20 mouse cellular contexts compared by ENCODE assay signal in genomic region chr12:99719777-99720176, GRCm38 (mm10).
DNase-seq lines count a peak whose midpoint lies in the region; TF ChIP-seq lines count a peak whose summit lies in the region.
"Had no signal": no experiment of that assay in that cellular context is flagged by ENCODE, and none has a peak within 500 bp of the region (broad histone marks: within the 10 kb centered on the region; RNA-seq: fewer than 3 reads in every experiment).

No protein-coding gene starts in this region.

- no peak overlapping the region for H3K4me3 ChIP-seq in heart, embryonic 10.5 days
- no peak overlapping the region for H3K4me3 ChIP-seq in thymus, adult 2 months (ENCODE audit: control insufficient read depth, insufficient read depth, low read length)
- H3K4me3 ChIP-seq: embryonic facial prominence, embryonic 12.5 days; forebrain, embryonic 15.5 days; heart, embryonic 13.5 days; hindbrain, embryonic 12.5 days had no signal

- TF ChIP-seq POLR2A in thymus, adult 2 months (IDR thresholded peaks at IDR 0.05; ENCODE audit: control insufficient read depth, extremely low read depth, insufficient read depth, low read length, poor library complexity), result no peak

- H3K36me3 ChIP-seq in heart, embryonic 10.5 days, result no peaks in the 10 kb centered on the region
- H3K36me3 ChIP-seq in thymus, adult 2 months (ENCODE audit: control insufficient read depth, insufficient read depth, low read length), result no peaks in the 10 kb centered on the region
- H3K36me3 ChIP-seq: embryonic facial prominence, embryonic 12.5 days; forebrain, embryonic 15.5 days; heart, embryonic 13.5 days; hindbrain, embryonic 12.5 days had no signal

- peak; percentile 70 for DNase-seq in heart, adult 11 months
- DNase-seq in heart, embryonic 10.5 days (ENCODE audit: low spot score), result no peak
- peak; percentile 52 for DNase-seq in right cerebral cortex, adult 18-20 months
- no peak for DNase-seq in right cerebral cortex, postnatal 4 days
- DNase-seq in ZHBTc4 (ENCODE audit: low read depth, low spot score), result peak; percentile 29
- no peak for DNase-seq in kidney, postnatal 4 days
- no peak for DNase-seq in thymus, adult 2 months
- DNase-seq: adrenal gland, adult 2 months; adrenal gland, postnatal 36 days; cerebellum, adult 11-12 months; cerebellum, adult 9-10 months; cerebellum, postnatal 25 days; gastrocnemius, postnatal 14 days; heart, postnatal 36 days; kidney, adult 11 months had no signal

- no peak for TF ChIP-seq CTCF in thymus, adult 2 months (IDR thresholded peaks at IDR 0.05; ENCODE audit: borderline replicate concordance, control insufficient read depth, extremely low read depth, insufficient read depth, low read length, poor library complexity)

- peaks cover 23% of the 10 kb centered on the region for H3K4me1 ChIP-seq in heart, embryonic 10.5 days
- H3K4me1 ChIP-seq in thymus, adult 2 months (replicated peaks; ENCODE audit: control insufficient read depth, insufficient read depth, low read length), result no peaks in the 10 kb centered on the region

- no peaks in the 10 kb centered on the region for H3K9me3 ChIP-seq in heart, embryonic 10.5 days
- H3K9me3 ChIP-seq: embryonic facial prominence, embryonic 12.5 days; forebrain, embryonic 15.5 days; heart, embryonic 13.5 days; hindbrain, embryonic 12.5 days had no signal

- H3K27ac ChIP-seq in heart, embryonic 10.5 days, result no peak overlapping the region
- H3K27ac ChIP-seq in thymus, adult 2 months (ENCODE audit: control insufficient read depth, insufficient read depth, low read length), result no peak overlapping the region
- H3K27ac ChIP-seq: embryonic facial prominence, embryonic 12.5 days; forebrain, embryonic 15.5 days; heart, embryonic 13.5 days; hindbrain, embryonic 12.5 days; hindbrain, postnatal 0 days had no signal

- H3K27me3 ChIP-seq in heart, embryonic 10.5 days (ENCODE audit: insufficient read depth, poor library complexity, severe bottlenecking), result no peaks in the 10 kb centered on the region
- no peaks in the 10 kb centered on the region for H3K27me3 ChIP-seq in thymus, adult 2 months (ENCODE audit: control insufficient read depth, insufficient read depth, low read length)
- H3K27me3 ChIP-seq: embryonic facial prominence, embryonic 12.5 days; forebrain, embryonic 15.5 days; heart, embryonic 13.5 days; hindbrain, embryonic 12.5 days had no signal

- WGBS in heart, embryonic 10.5 days, result 85% methylated on average over 11 of the region's 11 CpGs
- WGBS in thymus, adult 2 months, result 98% methylated on average over 11 of the region's 11 CpGs

Comparison
In these comparisons a context has a peak if more than half of its experiments do, and no peak if none do; other contexts are left out.
1. DNase-seq: peak in heart, adult 11 months (single experiment), right cerebral cortex, adult 18-20 months (single experiment) and ZHBTc4 (single experiment); none in heart, embryonic 10.5 days (single experiment), right cerebral cortex, postnatal 4 days (single experiment), kidney, postnatal 4 days (0 of 2) and thymus, adult 2 months (single experiment).